Mouse (Mus musculus) kidney, adult 8-10 months (tissue): ENCODE measurements around the gene Cmtm4.

Experiments used
- DNase-seq, 2 experiments: peaks; one replicate each; pipeline ENCODE4 v3.0.0; 2022

The Cmtm4 gene

GRCm38 (mm10) chr8:104410628-104411273, 15.1 kb upstream of the Cmtm4 start:
- no peak for DNase-seq

GRCm38 (mm10) chr8:104408328-104409110, 12.9 kb upstream of the Cmtm4 start:
- peak in 1 of 2 experiments; percentile 13 for DNase-seq

- no peak for DNase-seq
Observed at GRCm38 (mm10) chr8:104406340-104407128, 10.9 kb upstream of the Cmtm4 start.

- DNase-seq, result peak in 1 of 2 experiments; percentile 37
Observed at GRCm38 (mm10) chr8:104405430-104406187, 10.0 kb upstream of the Cmtm4 start.

GRCm38 (mm10) chr8:104403596-104403995, 8.0 kb upstream of the Cmtm4 start:
- peak in 1 of 2 experiments; percentile 38 for DNase-seq

- DNase-seq, result peak; percentile 52 to 55
Observed at GRCm38 (mm10) chr8:104394801-104395702, 555 bp downstream of the Cmtm4 start.

- DNase-seq, result no peak
Observed at GRCm38 (mm10) chr8:104393767-104394166, 1.8 kb downstream of the Cmtm4 start.

- DNase-seq, result no peak
Observed at GRCm38 (mm10) chr8:104393139-104393538, 2.5 kb downstream of the Cmtm4 start.

GRCm38 (mm10) chr8:104390245-104390644, 5.4 kb downstream of the Cmtm4 start:
- no peak for DNase-seq

- peak; percentile 84 to 90 for DNase-seq
Observed at GRCm38 (mm10) chr8:104387980-104388379, 7.6 kb downstream of the Cmtm4 start.

- no peak for DNase-seq
Observed at GRCm38 (mm10) chr8:104387501-104387900, 8.1 kb downstream of the Cmtm4 start.

GRCm38 (mm10) chr8:104386693-104387092, 8.9 kb downstream of the Cmtm4 start:
- no peak for DNase-seq

- peak; percentile 87 to 92 for DNase-seq
Observed at GRCm38 (mm10) chr8:104383977-104384376, 11.6 kb downstream of the Cmtm4 start.

- no peak for DNase-seq
Observed at GRCm38 (mm10) chr8:104383296-104383695, 12.3 kb downstream of the Cmtm4 start.

- no peak for DNase-seq
Observed at GRCm38 (mm10) chr8:104380961-104381411, 14.6 kb downstream of the Cmtm4 start.

- DNase-seq, result no peak
Observed at GRCm38 (mm10) chr8:104380269-104380668, 15.3 kb downstream of the Cmtm4 start.

- no peak for DNase-seq
Observed at GRCm38 (mm10) chr8:104379301-104379836, 16.2 kb downstream of the Cmtm4 start.

- DNase-seq, result no peak
Observed at GRCm38 (mm10) chr8:104376669-104377068, 18.9 kb downstream of the Cmtm4 start.

- no peak for DNase-seq
Observed at GRCm38 (mm10) chr8:104375959-104376358, 19.6 kb downstream of the Cmtm4 start.

- peak; percentile 92 to 94 for DNase-seq
Observed at GRCm38 (mm10) chr8:104374864-104375846, 20.5 kb downstream of the Cmtm4 start.
